Comparison of ENCODE assay signal across 15 mouse cellular contexts in genomic region chr10:118504811-118505210, GRCm38 (mm10).
DNase-seq lines count a peak whose midpoint lies in the region; ATAC-seq lines count a peak whose summit lies in the region.
"Had no signal": no experiment of that assay in that cellular context is flagged by ENCODE, and none has a peak within 500 bp of the region (broad histone marks: within the 10 kb centered on the region; RNA-seq: fewer than 3 reads in every experiment).

No protein-coding gene starts in this region.

- no peaks in the 10 kb centered on the region for H3K27me3 ChIP-seq in hindbrain, embryonic 11.5 days (ENCODE audit: control insufficient read depth, insufficient read depth, low read length)
- H3K27me3 ChIP-seq in hindbrain, embryonic 12.5 days = no peaks in the 10 kb centered on the region
- H3K27me3 ChIP-seq: embryonic facial prominence, embryonic 13.5 days; hindbrain, embryonic 15.5 days; kidney, embryonic 15.5 days; limb, embryonic 13.5 days had no signal

- no peak overlapping the region for H3K4me3 ChIP-seq in hindbrain, embryonic 11.5 days (ENCODE audit: low read depth, low read length)
- no peak overlapping the region for H3K4me3 ChIP-seq in hindbrain, embryonic 12.5 days
- H3K4me3 ChIP-seq: embryonic facial prominence, embryonic 13.5 days; heart, embryonic 10.5 days; hindbrain, embryonic 15.5 days; kidney, embryonic 15.5 days; limb, embryonic 13.5 days had no signal

- H3K27ac ChIP-seq in hindbrain, embryonic 11.5 days (ENCODE audit: low read depth, low read length) = no peak overlapping the region
- H3K27ac ChIP-seq in hindbrain, embryonic 12.5 days = no peak overlapping the region
- H3K27ac ChIP-seq: embryonic facial prominence, embryonic 13.5 days; heart, embryonic 10.5 days; hindbrain, embryonic 15.5 days; kidney, embryonic 15.5 days; limb, embryonic 13.5 days had no signal

- no peaks in the 10 kb centered on the region for H3K9me3 ChIP-seq in hindbrain, embryonic 11.5 days (ENCODE audit: control insufficient read depth, low read length)
- no peaks in the 10 kb centered on the region for H3K9me3 ChIP-seq in hindbrain, embryonic 12.5 days (replicated peaks)
- H3K9me3 ChIP-seq: embryonic facial prominence, embryonic 13.5 days; heart, embryonic 10.5 days; hindbrain, embryonic 15.5 days; kidney, embryonic 15.5 days; limb, embryonic 13.5 days had no signal

- 66% methylated on average over 4 of the region's 4 CpGs for WGBS in hindbrain, embryonic 11.5 days
- WGBS in hindbrain, embryonic 12.5 days = 57% methylated on average over 4 of the region's 4 CpGs

- H3K9ac ChIP-seq in hindbrain, embryonic 11.5 days (ENCODE audit: low read depth, low read length) = no peak overlapping the region
- H3K9ac ChIP-seq in hindbrain, embryonic 12.5 days = no peak overlapping the region
- H3K9ac ChIP-seq: embryonic facial prominence, embryonic 13.5 days; hindbrain, embryonic 15.5 days; kidney, embryonic 15.5 days; limb, embryonic 13.5 days had no signal

- DNase-seq in adrenal gland, adult 2 months = peak; percentile 5
- DNase-seq in adrenal gland, postnatal 4 days (ENCODE audit: low spot score in 2 of 2) = no peak
- peak; percentile 10 for DNase-seq in hindbrain, embryonic 11.5 days (ENCODE audit: low spot score)
- peak; percentile 3 for DNase-seq in lung, postnatal 14 days
- no peak for DNase-seq in lung, adult 18-20 months
- peak; percentile 3 for DNase-seq in lung, postnatal 36 days
- DNase-seq in thymus, postnatal 25 days = no peak
- DNase-seq: cerebellum, adult 2 months; spleen, adult 18-20 months had no signal

- no peaks in the 10 kb centered on the region for H3K4me1 ChIP-seq in hindbrain, embryonic 11.5 days (replicated peaks; ENCODE audit: control insufficient read depth, insufficient read depth, low read length)
- peaks cover 8% of the 10 kb centered on the region for H3K4me1 ChIP-seq in hindbrain, embryonic 12.5 days
- H3K4me1 ChIP-seq: embryonic facial prominence, embryonic 13.5 days; hindbrain, embryonic 15.5 days; kidney, embryonic 15.5 days; limb, embryonic 13.5 days had no signal

- H3K4me2 ChIP-seq in hindbrain, embryonic 11.5 days (replicated peaks; ENCODE audit: low read depth, low read length) = no peak overlapping the region
- H3K4me2 ChIP-seq in hindbrain, embryonic 12.5 days (replicated peaks) = no peak overlapping the region
- H3K4me2 ChIP-seq: embryonic facial prominence, embryonic 13.5 days; hindbrain, embryonic 15.5 days; kidney, embryonic 15.5 days; limb, embryonic 13.5 days had no signal

- ATAC-seq in hindbrain, embryonic 11.5 days (ENCODE audit: low FRiP score) = no peak
- no peak for ATAC-seq in hindbrain, embryonic 12.5 days (ENCODE audit: low FRiP score)

- H3K36me3 ChIP-seq in hindbrain, embryonic 11.5 days (ENCODE audit: control insufficient read depth, insufficient read depth, low read length) = no peaks in the 10 kb centered on the region
- H3K36me3 ChIP-seq in hindbrain, embryonic 12.5 days = no peaks in the 10 kb centered on the region
- H3K36me3 ChIP-seq: embryonic facial prominence, embryonic 13.5 days; heart, embryonic 10.5 days; hindbrain, embryonic 15.5 days; kidney, embryonic 15.5 days; limb, embryonic 13.5 days had no signal

Comparison
In these comparisons a context has a peak if more than half of its experiments do, and no peak if none do; other contexts are left out.
1. DNase-seq: peak in adrenal gland, adult 2 months (single experiment), hindbrain, embryonic 11.5 days (single experiment), lung, postnatal 14 days (single experiment) and lung, postnatal 36 days (single experiment); none in adrenal gland, postnatal 4 days (0 of 2), lung, adult 18-20 months (0 of 2) and thymus, postnatal 25 days (single experiment).